Mouse (Mus musculus): ENCODE measurements around the gene Olfr1410. TPM values are rescaled to one million over a fixed set of nuclear protein-coding genes. Genes with fewer than 3 reads are reported as not detected.

Olfr1410 gene
- polyA plus RNA-seq, 1 experiment = not detected

GRCm38 (mm10) chr1:92617488-92617887 lies 11.9 kb downstream of the Olfr1410 start, which contains the start of gene Olfr12:
Gene Olfr12 (plus strand): TSS chr1:92617788.
- Histone ChIP-seq H3K4me1 (ENCODE audit: control insufficient read depth, insufficient read depth, low read length) (peaks cover 2% of the 10 kb centered on the region; the same call in 1 of the 2 replicates), H3K4me3 (ENCODE audit: insufficient read depth, low read length) (no peak within 1 kb of the TSS), H3K27ac (ENCODE audit: insufficient read depth, low read length) (no peak within 1 kb of the TSS)
- TF ChIP-seq POLR2A (IDR thresholded peaks at IDR 0.05; ENCODE audit: low read depth, low read length) (no peak), CTCF (IDR thresholded peaks at IDR 0.05; ENCODE audit: borderline replicate concordance, insufficient read depth, low read length) (no peak)

GRCm38 (mm10) chr1:92618360-92618759 lies 12.8 kb downstream of the Olfr1410 start:
- Histone ChIP-seq H3K27ac (ENCODE audit: insufficient read depth, low read length) (no peak overlapping the region), H3K4me1 (ENCODE audit: control insufficient read depth, insufficient read depth, low read length) (peaks cover 2% of the 10 kb centered on the region; the same call in 1 of the 2 replicates), H3K4me3 (ENCODE audit: insufficient read depth, low read length) (no peak overlapping the region)
- TF ChIP-seq POLR2A (IDR thresholded peaks at IDR 0.05; ENCODE audit: low read depth, low read length) (no peak), CTCF (IDR thresholded peaks at IDR 0.05; ENCODE audit: borderline replicate concordance, insufficient read depth, low read length) (no peak)

DNA sequence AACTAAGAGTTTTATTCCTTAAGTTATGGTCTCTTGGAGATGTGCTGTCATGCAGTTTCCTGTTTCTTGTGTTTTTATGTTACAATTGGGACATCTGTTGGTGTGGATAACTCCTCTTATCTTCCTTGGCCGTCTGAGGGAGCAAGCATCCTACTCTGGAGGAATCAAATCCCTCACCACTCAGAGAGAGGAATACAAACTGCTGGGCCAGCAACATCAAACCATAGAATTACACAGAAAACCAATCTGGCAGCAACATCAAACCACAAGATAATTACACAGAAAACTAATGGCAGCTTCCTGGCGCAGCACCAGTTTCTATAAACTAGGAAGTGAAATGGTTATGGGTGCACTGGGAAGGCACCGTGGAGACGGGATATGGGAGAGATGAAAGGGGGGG lies 22.6 kb downstream of the Olfr1410 start:
- H3K4me3 ChIP-seq (ENCODE audit: insufficient read depth, low read length) = no peak overlapping the region
- no peak overlapping the region for H3K27ac ChIP-seq (ENCODE audit: insufficient read depth, low read length)
- TF ChIP-seq POLR2A (IDR thresholded peaks at IDR 0.05; ENCODE audit: low read depth, low read length) (no peak), CTCF (IDR thresholded peaks at IDR 0.05; ENCODE audit: borderline replicate concordance, insufficient read depth, low read length) (no peak)
- H3K4me1 ChIP-seq (ENCODE audit: control insufficient read depth, insufficient read depth, low read length) = no peaks in the 10 kb centered on the region

- TF ChIP-seq CTCF (IDR thresholded peaks at IDR 0.05; ENCODE audit: borderline replicate concordance, insufficient read depth, low read length) = no peak
- no peak for TF ChIP-seq POLR2A (IDR thresholded peaks at IDR 0.05; ENCODE audit: low read depth, low read length)
- Histone ChIP-seq H3K27ac (ENCODE audit: insufficient read depth, low read length) (no peak overlapping the region), H3K4me3 (ENCODE audit: insufficient read depth, low read length) (no peak overlapping the region), H3K4me1 (ENCODE audit: control insufficient read depth, insufficient read depth, low read length) (no peaks in the 10 kb centered on the region)
Measured at GRCm38 (mm10) chr1:92632196-92632595, 26.6 kb downstream of the Olfr1410 start.

- Histone ChIP-seq H3K4me3 (ENCODE audit: insufficient read depth, low read length) (no peak overlapping the region), H3K4me1 (ENCODE audit: control insufficient read depth, insufficient read depth, low read length) (no peaks in the 10 kb centered on the region), H3K27ac (ENCODE audit: insufficient read depth, low read length) (no peak overlapping the region)
- TF ChIP-seq POLR2A (IDR thresholded peaks at IDR 0.05; ENCODE audit: low read depth, low read length) = no peak
- no peak for TF ChIP-seq CTCF (IDR thresholded peaks at IDR 0.05; ENCODE audit: borderline replicate concordance, insufficient read depth, low read length)
Measured at GRCm38 (mm10) chr1:92632948-92633347, 27.4 kb downstream of the Olfr1410 start.

DNA sequence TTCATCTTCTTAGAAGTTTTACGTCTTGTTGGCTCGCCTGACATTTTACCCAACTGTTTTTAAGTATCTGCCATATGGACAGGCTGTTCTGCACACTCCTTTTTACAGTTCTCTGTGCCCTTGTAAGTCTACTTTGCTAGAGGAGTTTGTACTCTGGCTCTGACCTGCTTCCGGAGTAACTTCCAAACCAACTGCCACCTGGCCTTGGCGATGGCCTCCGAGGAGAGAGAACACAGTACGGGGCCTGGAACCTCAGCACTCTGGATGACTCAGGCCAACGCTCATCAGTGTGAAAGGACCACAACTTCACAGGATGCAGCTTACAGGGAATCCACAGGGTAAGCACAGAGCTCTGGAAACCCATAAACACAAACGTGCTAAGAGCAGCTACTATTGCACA lies 28.1 kb downstream of the Olfr1410 start:
- Histone ChIP-seq H3K4me3 (ENCODE audit: insufficient read depth, low read length) (no peak overlapping the region), H3K4me1 (ENCODE audit: control insufficient read depth, insufficient read depth, low read length) (no peaks in the 10 kb centered on the region), H3K27ac (ENCODE audit: insufficient read depth, low read length) (no peak overlapping the region)
- TF ChIP-seq POLR2A (IDR thresholded peaks at IDR 0.05; ENCODE audit: low read depth, low read length) (no peak), CTCF (IDR thresholded peaks at IDR 0.05; ENCODE audit: borderline replicate concordance, insufficient read depth, low read length) (no peak)

DNA sequence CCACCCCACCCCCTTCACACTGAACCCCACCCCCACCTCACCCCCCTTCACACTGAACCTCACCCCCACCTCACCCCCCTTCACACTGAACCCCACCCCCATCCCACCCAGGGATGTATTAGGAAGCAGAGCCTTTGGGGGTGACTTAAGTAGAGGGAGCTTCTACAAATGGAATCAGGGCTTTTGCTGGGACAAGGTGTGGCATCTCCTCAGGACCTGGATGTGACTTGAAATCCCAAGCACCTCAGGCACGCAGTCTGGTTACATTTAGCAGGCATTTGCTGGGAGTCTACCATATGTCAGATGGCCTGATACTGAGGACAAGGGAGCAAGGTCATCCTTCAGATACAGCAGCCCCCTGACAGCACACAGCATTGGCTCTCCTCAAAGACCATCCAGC lies 29.0 kb downstream of the Olfr1410 start:
- Histone ChIP-seq H3K4me3 (ENCODE audit: insufficient read depth, low read length) (no peak overlapping the region), H3K4me1 (ENCODE audit: control insufficient read depth, insufficient read depth, low read length) (no peaks in the 10 kb centered on the region), H3K27ac (ENCODE audit: insufficient read depth, low read length) (peak overlapping the region; percentile 63)
- TF ChIP-seq CTCF (IDR thresholded peaks at IDR 0.05; ENCODE audit: borderline replicate concordance, insufficient read depth, low read length) = no peak
- no peak for TF ChIP-seq POLR2A (IDR thresholded peaks at IDR 0.05; ENCODE audit: low read depth, low read length)

DNA sequence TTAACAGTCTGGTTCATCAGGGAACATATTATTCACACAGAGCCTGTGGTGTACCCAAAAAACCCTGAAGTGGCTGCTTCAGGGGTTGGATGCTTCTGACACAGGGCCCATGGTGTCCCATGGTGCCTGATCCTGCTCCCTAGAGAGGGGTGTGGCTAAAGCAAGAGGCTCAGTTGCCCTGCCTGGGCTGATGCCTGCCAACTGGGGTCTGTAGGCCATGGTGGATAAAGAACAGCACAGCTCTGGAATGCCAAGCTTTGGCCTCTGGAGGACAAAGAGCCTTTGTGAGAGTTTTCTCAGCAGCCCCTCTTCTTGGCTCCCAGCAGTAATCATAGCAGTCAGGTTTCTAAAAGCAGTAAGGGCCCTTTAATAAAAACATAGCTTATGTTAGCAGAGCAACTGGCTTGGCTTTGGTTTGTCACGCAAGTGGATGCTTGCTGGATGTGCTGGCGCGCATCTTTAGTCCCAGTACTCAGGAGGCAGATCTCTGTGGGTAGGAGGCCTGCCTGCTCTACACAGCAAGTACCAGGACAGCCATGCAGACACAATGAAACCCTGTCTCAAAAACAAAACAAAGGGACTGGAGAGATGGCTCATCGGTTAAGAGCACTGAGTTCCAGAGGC lies 29.5 kb downstream of the Olfr1410 start:
- TF ChIP-seq POLR2A (IDR thresholded peaks at IDR 0.05; ENCODE audit: low read depth, low read length) = no peak
- TF ChIP-seq CTCF (IDR thresholded peaks at IDR 0.05; ENCODE audit: borderline replicate concordance, insufficient read depth, low read length) = no peak
- Histone ChIP-seq H3K4me1 (ENCODE audit: control insufficient read depth, insufficient read depth, low read length) (no peaks in the 10 kb centered on the region), H3K27ac (ENCODE audit: insufficient read depth, low read length) (peak overlapping the region; percentile 87), H3K4me3 (ENCODE audit: insufficient read depth, low read length) (no peak overlapping the region)

DNA sequence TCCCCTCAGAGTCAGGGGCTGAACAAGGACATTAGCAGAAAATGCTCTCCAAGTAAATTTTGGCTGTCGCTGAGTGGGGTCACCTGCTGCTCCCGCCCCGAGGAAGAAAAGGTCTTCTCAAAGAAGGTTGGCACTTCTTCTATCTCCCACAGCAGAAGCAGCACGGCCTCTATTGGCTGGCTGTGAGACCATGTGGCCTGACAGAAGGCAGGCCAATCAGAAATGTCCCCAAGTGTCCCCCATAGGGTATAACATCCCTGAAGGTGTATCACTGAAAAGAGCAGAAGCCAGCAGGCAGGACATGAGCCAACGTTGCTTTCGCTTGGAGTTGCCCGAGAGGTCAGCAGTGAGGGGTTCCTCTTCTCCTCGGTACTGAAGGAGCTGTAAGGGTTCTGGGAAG lies 30.4 kb downstream of the Olfr1410 start:
- no peak for TF ChIP-seq POLR2A (IDR thresholded peaks at IDR 0.05; ENCODE audit: low read depth, low read length)
- TF ChIP-seq CTCF (IDR thresholded peaks at IDR 0.05; ENCODE audit: borderline replicate concordance, insufficient read depth, low read length) = no peak
- Histone ChIP-seq H3K4me3 (ENCODE audit: insufficient read depth, low read length) (no peak overlapping the region), H3K4me1 (ENCODE audit: control insufficient read depth, insufficient read depth, low read length) (no peaks in the 10 kb centered on the region), H3K27ac (ENCODE audit: insufficient read depth, low read length) (peak overlapping the region; percentile 87)

DNA sequence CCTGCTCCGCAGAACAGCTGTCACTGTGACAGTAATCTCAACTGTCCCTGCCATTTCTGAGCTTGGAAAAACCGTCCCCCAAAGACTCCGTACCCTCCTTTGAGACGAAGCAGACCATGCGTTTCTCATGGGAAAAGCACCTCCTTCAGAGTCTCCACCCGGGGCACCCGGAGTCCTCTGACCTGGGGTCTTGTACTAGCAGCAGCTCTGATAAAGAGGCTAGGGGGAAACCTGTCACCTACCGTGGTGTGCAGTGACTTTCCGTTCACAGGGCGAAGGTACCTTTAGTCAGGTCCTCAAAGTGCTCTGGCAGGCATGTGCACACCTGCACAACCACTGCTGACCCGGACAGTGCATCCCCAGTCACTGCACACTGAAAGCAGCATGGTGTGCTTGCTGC lies 31.1 kb downstream of the Olfr1410 start:
- no peak overlapping the region for H3K4me3 ChIP-seq (ENCODE audit: insufficient read depth, low read length)
- H3K27ac ChIP-seq (ENCODE audit: insufficient read depth, low read length) = no peak overlapping the region
- H3K4me1 ChIP-seq (ENCODE audit: control insufficient read depth, insufficient read depth, low read length) = no peaks in the 10 kb centered on the region
- TF ChIP-seq CTCF (IDR thresholded peaks at IDR 0.05; ENCODE audit: borderline replicate concordance, insufficient read depth, low read length) (no peak), POLR2A (IDR thresholded peaks at IDR 0.05; ENCODE audit: low read depth, low read length) (no peak)

Data from embryonic fibroblast, embryonic 13.5 days (primary cell).